Comparison of ENCODE assay signal across 9 mouse cellular contexts in genomic region chr6:145338571-145339294, GRCm38 (mm10).
DNase-seq lines count a peak whose midpoint lies in the region; ATAC-seq and TF ChIP-seq lines count a peak whose summit lies in the region.
"Had no signal": no experiment of that assay in that cellular context is flagged by ENCODE, and none has a peak within 500 bp of the region (broad histone marks: within the 10 kb centered on the region; RNA-seq: fewer than 3 reads in every experiment).

No protein-coding gene starts in this region.

- no peak for TF ChIP-seq EP300 in liver, postnatal 0 days (IDR thresholded peaks at IDR 0.05; ENCODE audit: low read depth)
- TF ChIP-seq EP300 in stomach, postnatal 0 days (optimal IDR thresholded peaks at IDR 0.05) = no peak

- no peak for DNase-seq in neural tube, embryonic 10.5 days (ENCODE audit: extremely low spot score, low spot score)
- peak; percentile 76 for DNase-seq in kidney, adult 18-20 months
- peak; percentile 52 for DNase-seq in liver, postnatal 0 days
- DNase-seq in stomach, postnatal 0 days (ENCODE audit: low spot score) = no peak
- no peak for DNase-seq in testis, postnatal 10 days (ENCODE audit: low spot score)
- DNase-seq in heart, adult 18-20 months = no peak
- DNase-seq: cerebellum, adult 18-20 months had no signal

- H3K9ac ChIP-seq in neural tube, embryonic 12.5 days = no peak overlapping the region
- no peak overlapping the region for H3K9ac ChIP-seq in liver, postnatal 0 days (replicated peaks)
- H3K9ac ChIP-seq in stomach, postnatal 0 days (ENCODE audit: low read length) = no peak overlapping the region

- ATAC-seq in neural tube, embryonic 12.5 days (ENCODE audit: low FRiP score, low read depth) = no peak
- no peak for ATAC-seq in liver, postnatal 0 days
- ATAC-seq in stomach, postnatal 0 days (ENCODE audit: low FRiP score, low TSS enrichment) = no peak

- no peaks in the 10 kb centered on the region; the same call in 1 of the 2 replicates for H3K4me1 ChIP-seq in neural tube, embryonic 12.5 days
- peaks cover 24% of the 10 kb centered on the region for H3K4me1 ChIP-seq in liver, postnatal 0 days (ENCODE audit: insufficient read depth)
- H3K4me1 ChIP-seq in stomach, postnatal 0 days (replicated peaks; ENCODE audit: control insufficient read depth, insufficient read depth) = no peaks in the 10 kb centered on the region

- H3K9me3 ChIP-seq in neural tube, embryonic 12.5 days = no peaks in the 10 kb centered on the region
- H3K9me3 ChIP-seq in liver, postnatal 0 days (ENCODE audit: low read length) = no peaks in the 10 kb centered on the region
- no peaks in the 10 kb centered on the region for H3K9me3 ChIP-seq in stomach, postnatal 0 days (ENCODE audit: control insufficient read depth, low read length)

- TF ChIP-seq CTCF in liver, postnatal 0 days (IDR thresholded peaks at IDR 0.05; ENCODE audit: low read depth) = no peak
- no peak for TF ChIP-seq CTCF in stomach, postnatal 0 days (IDR thresholded peaks at IDR 0.05; ENCODE audit: low read depth)

- peak overlapping the region; percentile 73; the same call in 1 of the 2 replicates for H3K4me2 ChIP-seq in neural tube, embryonic 12.5 days (replicated peaks)
- peak overlapping the region; percentile 91; the same call in 1 of the 2 replicates for H3K4me2 ChIP-seq in liver, postnatal 0 days (ENCODE audit: low read depth, low read length)
- no peak overlapping the region for H3K4me2 ChIP-seq in stomach, postnatal 0 days (replicated peaks; ENCODE audit: low read depth)

- WGBS in neural tube, embryonic 12.5 days = 38% methylated on average over 12 of the region's 12 CpGs
- WGBS in liver, postnatal 0 days (ENCODE audit: insufficient replicate concordance) = 57% methylated on average over 12 of the region's 12 CpGs
- WGBS in stomach, postnatal 0 days = 59% methylated on average over 12 of the region's 12 CpGs

- 0 out of 2 replicates have a peak, but pooled peaks cover 5% of the 10 kb centered on the region for H3K27me3 ChIP-seq in neural tube, embryonic 12.5 days (replicated peaks)
- H3K27me3 ChIP-seq in liver, postnatal 0 days (ENCODE audit: insufficient read depth, low read length) = no peaks in the 10 kb centered on the region
- no peaks in the 10 kb centered on the region for H3K27me3 ChIP-seq in stomach, postnatal 0 days (ENCODE audit: control insufficient read depth, insufficient read depth, low read length)

- H3K36me3 ChIP-seq in neural tube, embryonic 12.5 days = no peaks in the 10 kb centered on the region
- no peaks in the 10 kb centered on the region for H3K36me3 ChIP-seq in liver, postnatal 0 days (replicated peaks; ENCODE audit: insufficient read depth, low read length)
- no peaks in the 10 kb centered on the region for H3K36me3 ChIP-seq in stomach, postnatal 0 days (ENCODE audit: control insufficient read depth, insufficient read depth, low read length)
- H3K36me3 ChIP-seq: forebrain, embryonic 10.5 days had no signal

- H3K4me3 ChIP-seq in neural tube, embryonic 12.5 days = no peak overlapping the region
- no peak overlapping the region for H3K4me3 ChIP-seq in liver, postnatal 0 days (ENCODE audit: low read depth, low read length)
- no peak overlapping the region for H3K4me3 ChIP-seq in stomach, postnatal 0 days (ENCODE audit: low read depth, low read length)

- H3K27ac ChIP-seq in neural tube, embryonic 12.5 days = no peak overlapping the region
- H3K27ac ChIP-seq in liver, postnatal 0 days (ENCODE audit: low read depth) = peak overlapping the region; percentile 90
- H3K27ac ChIP-seq in stomach, postnatal 0 days (replicated peaks) = 0 out of 2 replicates have a peak overlapping the region, but pooled peaks have one; percentile 18

Comparison
In these comparisons a context has a peak if more than half of its experiments do, and no peak if none do; other contexts are left out.
1. DNase-seq: peak in kidney, adult 18-20 months (single experiment) and liver, postnatal 0 days (single experiment); none in neural tube, embryonic 10.5 days (single experiment), stomach, postnatal 0 days (single experiment), testis, postnatal 10 days (single experiment) and heart, adult 18-20 months (0 of 2).